Mouse (Mus musculus) intestine, embryonic 14.5 days (tissue): ENCODE results near the gene Tctex1d2. TPM values are rescaled to one million over a fixed set of nuclear protein-coding genes. Genes with fewer than 3 reads are reported as not detected.

Experiments used
- ATAC-seq: fragments of 200-750 bp; cut with Nextera tagmentation; replicated peaks from 2 replicates; pipeline ENCODE4 v1.8.0; 2017; ENCODE audit warnings: low read depth, moderate number of reproducible peaks, moderate TSS enrichment, moderate library complexity; ENCODE audit not compliant: low FRiP score, low TSS enrichment
- DNase-seq: peaks from one replicate; pipeline ENCODE4 v3.0.0-alpha.2; 2018; ENCODE audit warnings: low spot score
- H3K27ac ChIP-seq: fragments of 300-500 bp; sonication (generic); 2 replicates; pipeline ENCODE4 v1.5.1; 2014; ENCODE audit warnings: low read depth, mild to moderate bottlenecking, control low read depth
- H3K27me3 ChIP-seq: fragments of 300-500 bp; sonication (generic); replicated peaks from 2 replicates; pipeline ENCODE4 v1.6.1; 2014; ENCODE audit warnings: low read length, control low read depth; ENCODE audit not compliant: control insufficient read depth, insufficient read depth
- H3K36me3 ChIP-seq: fragments of 300-500 bp; sonication (generic); 2 replicates; pipeline ENCODE4 v1.6.1; 2014; ENCODE audit warnings: low read length, control low read depth; ENCODE audit not compliant: control insufficient read depth, insufficient read depth
- H3K4me1 ChIP-seq: fragments of 300-500 bp; sonication (generic); replicated peaks from 2 replicates; pipeline ENCODE4 v1.6.1; 2014; ENCODE audit warnings: low read length, control low read depth, mixed read lengths; ENCODE audit not compliant: control insufficient read depth, insufficient read depth
- H3K4me2 ChIP-seq: fragments of 300-500 bp; sonication (generic); 2 replicates; pipeline ENCODE4 v1.6.1; 2014; ENCODE audit warnings: low read length
- H3K4me3 ChIP-seq: fragments of 300-500 bp; sonication (generic); 2 replicates; pipeline ENCODE4 v1.5.1; 2014; ENCODE audit warnings: low read depth, low read length, control low read depth, mixed read lengths
- H3K9ac ChIP-seq: fragments of 300-500 bp; sonication (generic); 2 replicates; pipeline ENCODE4 v1.6.1; 2014; ENCODE audit warnings: mild to moderate bottlenecking, low read length
- H3K9me3 ChIP-seq: fragments of 300-500 bp; sonication (generic); 2 replicates; pipeline ENCODE4 v1.6.1; 2016; ENCODE audit warnings: low read length, control low read depth; ENCODE audit not compliant: control insufficient read depth
- WGBS: fragments of 180-500 bp; shearing (Covaris S2); extraction: QIAGEN DNeasy Blood & Tissue Kit; methylation state at CpG from one replicate; pipeline ENCODE4 v1.1.7; 2014; 5-methylcytosine and 5-hydroxymethylcytosine counted together
- polyA plus RNA-seq: library from polyadenylated mRNA; unstranded; fragments of >200 nt; fragmentation: Nextera tagmentation; extraction: Ambion mirVana; gene quantifications from 2 replicates; pipeline ENCODE4 v1.2.1, GENCODE M21; 2014

Tctex1d2 gene
- polyA plus RNA-seq, 1 experiment from 2014 or later = 43.0 TPM

DNA sequence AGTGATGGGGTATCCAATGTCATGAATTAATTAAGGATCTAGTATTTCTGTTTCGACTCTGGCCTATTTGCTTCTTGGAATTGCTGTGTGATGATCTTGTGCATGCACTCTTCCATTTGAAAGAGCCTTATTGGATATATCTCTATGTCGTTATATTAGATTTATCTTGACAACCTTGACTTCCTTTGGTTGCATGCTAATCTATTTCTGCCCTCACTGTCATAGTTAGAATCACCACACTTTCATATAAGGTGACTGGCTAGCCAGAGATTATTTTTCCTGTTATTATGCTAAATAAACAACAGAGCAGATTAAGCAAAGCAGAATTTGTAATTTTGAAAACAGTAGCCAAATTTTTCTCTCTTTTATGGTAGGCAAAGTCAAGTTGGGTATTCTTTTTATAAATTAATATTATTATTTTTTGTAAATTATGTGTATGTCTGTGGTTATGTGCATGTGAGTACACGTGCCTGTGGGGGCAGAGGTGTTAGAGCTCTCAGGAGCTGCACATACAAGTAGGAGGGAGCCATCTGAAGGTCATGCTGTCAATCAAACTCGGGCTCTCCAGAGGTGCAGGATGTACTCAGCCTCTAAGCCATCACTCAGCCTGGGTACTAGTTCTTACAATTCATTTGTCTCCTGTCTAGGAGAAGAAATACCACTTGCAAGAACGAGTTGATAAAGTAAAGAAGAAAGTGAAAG lies 50.1 kb downstream of the Tctex1d2 start:
- no peak overlapping the region for H3K4me2 ChIP-seq
- 78% methylated on average over 5 of the region's 5 CpGs for WGBS
- H3K9ac ChIP-seq = no peak overlapping the region
- H3K27ac ChIP-seq = no peak overlapping the region
- DNase-seq (no peak), ATAC-seq (no peak)
- H3K36me3 ChIP-seq = peaks cover 46% of the 10 kb centered on the region
- H3K4me3 ChIP-seq = no peak overlapping the region
- H3K27me3 ChIP-seq = no peaks in the 10 kb centered on the region
- no peaks in the 10 kb centered on the region for H3K9me3 ChIP-seq
- H3K4me1 ChIP-seq = no peaks in the 10 kb centered on the region

DNA sequence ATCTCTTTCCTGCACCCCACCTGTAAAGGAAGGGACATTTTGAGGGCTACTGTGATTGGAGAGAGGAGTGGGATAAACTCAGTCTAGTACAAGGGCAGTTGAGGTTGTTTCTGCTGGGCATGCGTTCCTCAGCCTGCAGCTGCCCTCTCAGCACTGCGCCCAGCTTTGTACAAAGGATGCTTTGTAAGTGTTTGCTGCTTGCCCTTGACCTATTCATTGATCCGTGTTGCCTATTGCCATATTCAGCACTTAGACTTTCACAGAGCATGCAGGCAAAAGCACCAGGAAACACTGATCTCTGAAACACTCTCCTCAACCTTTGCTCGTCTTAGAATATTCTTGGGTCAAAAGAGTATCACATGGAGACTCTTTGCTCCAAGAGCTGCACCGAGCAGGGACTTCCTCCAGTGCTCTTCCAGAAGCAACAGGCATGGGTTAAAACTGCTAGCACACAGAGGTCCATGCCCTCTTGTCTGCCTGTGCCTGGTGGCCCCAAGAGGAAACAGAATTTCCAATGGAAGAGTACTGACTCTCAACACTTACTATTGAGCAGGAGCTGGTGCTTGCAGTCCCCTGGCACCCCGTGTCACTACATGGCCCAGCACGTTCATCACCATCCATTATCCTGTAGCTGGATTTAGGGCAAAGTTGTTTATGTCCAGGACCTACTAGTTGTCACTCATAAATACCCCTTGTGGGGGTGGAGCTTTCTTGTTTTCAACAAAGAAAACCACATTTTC lies 52.9 kb downstream of the Tctex1d2 start:
- Histone ChIP-seq H3K4me1 (no peaks in the 10 kb centered on the region), H3K9me3 (no peaks in the 10 kb centered on the region), H3K9ac (no peak overlapping the region), H3K4me3 (no peak overlapping the region), H3K4me2 (no peak overlapping the region), H3K36me3 (peaks cover 45% of the 10 kb centered on the region), H3K27ac (no peak overlapping the region), H3K27me3 (no peaks in the 10 kb centered on the region)
- peak; percentile 39 for DNase-seq
- no peak for ATAC-seq
- WGBS = 72% methylated on average over 7 of the region's 7 CpGs

DNA sequence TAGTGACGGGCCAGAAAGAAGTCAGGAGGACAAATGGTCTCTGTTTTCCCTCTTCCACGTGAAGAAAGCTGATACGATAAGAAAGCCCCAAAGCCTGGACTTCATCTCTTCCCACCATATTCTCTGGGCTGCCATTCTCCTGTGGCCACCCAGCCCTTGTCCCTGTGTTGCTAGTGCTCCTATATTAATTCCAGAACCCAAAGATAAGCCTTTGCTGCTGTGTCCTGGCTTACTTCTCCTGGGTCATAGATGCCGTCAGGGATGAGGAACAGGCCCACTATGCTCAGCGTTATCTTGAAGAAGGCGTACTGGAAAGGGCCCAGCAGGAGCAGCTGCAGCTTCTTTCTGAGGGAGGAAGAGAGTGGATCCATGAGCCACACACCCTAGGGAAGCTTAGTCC lies 57.8 kb downstream of the Tctex1d2 start:
- ATAC-seq (no peak), DNase-seq (no peak)
- H3K27me3 ChIP-seq = no peaks in the 10 kb centered on the region
- H3K4me2 ChIP-seq = no peak overlapping the region
- no peaks in the 10 kb centered on the region for H3K9me3 ChIP-seq
- 67% methylated on average over 6 of the region's 6 CpGs for WGBS
- peaks cover 10% of the 10 kb centered on the region; the same call in 1 of the 2 replicates for H3K36me3 ChIP-seq
- H3K27ac ChIP-seq = no peak overlapping the region
- no peak overlapping the region for H3K9ac ChIP-seq
- no peaks in the 10 kb centered on the region for H3K4me1 ChIP-seq
- no peak overlapping the region for H3K4me3 ChIP-seq

Other genes with a start within 250 kb of the Tctex1d2 start
- gene Bex6, start 239.9 kb upstream of the Tctex1d2 start, polyA plus RNA-seq = not detected in 2 replicates
- gene Fbxo45, start 172.5 kb upstream of the Tctex1d2 start, polyA plus RNA-seq = 9.2 and 10.2 TPM in 2 replicates
- gene Wdr53, start 172.5 kb upstream of the Tctex1d2 start, polyA plus RNA-seq = 17.3 and 20.4 TPM in 2 replicates
- gene Smco1, start 148.2 kb upstream of the Tctex1d2 start, polyA plus RNA-seq = not detected in 2 replicates
- 25.0 and 26.2 TPM in 2 replicates for gene Rnf168, start 142.2 kb upstream of the Tctex1d2 start, polyA plus RNA-seq
- 18.8 and 20.8 TPM in 2 replicates for gene Ubxn7, start 87.4 kb upstream of the Tctex1d2 start, polyA plus RNA-seq
- not detected in 2 replicates for gene Tm4sf19, start 19.2 kb upstream of the Tctex1d2 start, polyA plus RNA-seq
- gene Pcyt1a, start 11.2 kb downstream of the Tctex1d2 start, polyA plus RNA-seq = 45.0 and 51.1 TPM in 2 replicates
- gene Slc51a, start 68.2 kb downstream of the Tctex1d2 start, polyA plus RNA-seq = 42.2 and 46.0 TPM in 2 replicates
- 0.20 TPM in 1 of 2 replicates, not detected in the other for gene Zdhhc19, start 76.6 kb downstream of the Tctex1d2 start, polyA plus RNA-seq
- 140 and 162 TPM in 2 replicates for gene Tfrc, start 189.2 kb downstream of the Tctex1d2 start, polyA plus RNA-seq
- 11.1 and 13.0 TPM in 2 replicates for gene Tnk2, start 224.2 kb downstream of the Tctex1d2 start, polyA plus RNA-seq